8 mouse cellular contexts compared by ENCODE assay signal in the genomic region with DNA sequence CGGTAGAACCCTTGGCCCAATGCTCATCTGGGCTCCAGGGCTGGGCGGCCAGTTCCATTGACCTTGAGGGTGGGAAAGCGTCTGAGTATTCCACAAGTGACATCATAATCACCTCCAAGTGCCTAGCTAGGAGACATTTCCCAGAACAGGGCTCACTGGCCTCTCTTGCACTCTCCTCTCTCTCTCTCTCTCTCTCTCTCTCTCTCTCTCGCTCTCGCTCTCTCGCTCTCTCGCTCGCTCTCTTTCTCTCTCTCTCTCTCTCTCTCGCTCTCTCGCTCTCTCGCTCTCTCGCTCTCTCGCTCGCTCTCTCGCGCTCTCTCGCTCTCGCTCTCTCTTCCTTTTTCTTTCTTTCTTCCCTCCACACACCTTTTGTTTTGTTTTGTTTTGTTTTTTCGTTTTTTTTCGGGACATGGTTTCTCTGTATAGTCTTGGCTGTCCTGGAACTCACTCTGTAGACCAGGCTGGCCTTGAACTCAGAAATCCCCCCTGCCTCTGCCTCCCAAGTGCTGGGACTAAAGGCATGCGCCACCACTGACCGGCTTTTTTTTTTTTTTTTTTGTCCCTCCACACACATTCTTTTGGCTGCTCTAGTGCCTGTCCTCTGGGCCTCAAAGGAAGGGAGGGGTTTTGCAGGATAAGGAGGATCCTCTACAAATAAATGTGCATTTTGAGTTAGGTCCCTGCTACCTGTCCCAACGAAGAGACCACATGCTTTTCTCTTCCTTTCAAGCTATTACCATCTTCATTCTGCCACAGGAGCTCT. TPM values are rescaled to one million over a fixed set of nuclear protein-coding genes. Genes with fewer than 3 reads are reported as not detected.
DNase-seq lines count a peak whose midpoint lies in the region; ATAC-seq and TF ChIP-seq lines count a peak whose summit lies in the region.

No protein-coding gene starts in this region.

- DNase-seq in lung, postnatal 25 days (ENCODE audit: low spot score), result no peak
- DNase-seq in forebrain, embryonic 11.5 days (ENCODE audit: low spot score), result no peak
- no peak for DNase-seq in limb, embryonic 11.5 days (ENCODE audit: low spot score)
- no peak for DNase-seq in embryo, embryonic 10 days (ENCODE audit: low spot score)
- no peak for DNase-seq in layer of hippocampus, postnatal 36 days
- no peak for DNase-seq in cerebellum, adult 18-20 months

- peak overlapping the region; percentile 51 for H3K4me3 ChIP-seq in lung, embryonic 16.5 days (ENCODE audit: low read length)
- H3K4me3 ChIP-seq in forebrain, embryonic 11.5 days (ENCODE audit: low read depth, low read length), result peak overlapping the region; percentile 35
- peak overlapping the region; percentile 35 for H3K4me3 ChIP-seq in limb, embryonic 11.5 days (ENCODE audit: low read depth, low read length)
- H3K4me3 ChIP-seq in olfactory bulb, adult 2 months (ENCODE audit: insufficient read depth, low read depth, low read length), result peak overlapping the region; percentile 45

- peaks cover 14% of the 10 kb centered on the region for H3K36me3 ChIP-seq in lung, embryonic 16.5 days (ENCODE audit: control insufficient read depth, insufficient read depth, low read length)
- H3K36me3 ChIP-seq in forebrain, embryonic 11.5 days (ENCODE audit: control insufficient read depth, insufficient read depth, low read length), result peaks cover 5% of the 10 kb centered on the region
- H3K36me3 ChIP-seq in limb, embryonic 11.5 days (ENCODE audit: control insufficient read depth, insufficient read depth, low read length), result peaks cover 11% of the 10 kb centered on the region; the same call in 1 of the 2 replicates

- ATAC-seq in lung, embryonic 16.5 days (ENCODE audit: low read depth), result no peak; the same call in 1 of the 2 replicates
- no peak for ATAC-seq in forebrain, embryonic 11.5 days (replicated peaks; ENCODE audit: low FRiP score)
- no peak for ATAC-seq in limb, embryonic 11.5 days (ENCODE audit: insufficient number of reproducible peaks, low FRiP score, low TSS enrichment, low read depth)

- TF ChIP-seq POLR2A in olfactory bulb, adult 2 months (IDR thresholded peaks at IDR 0.05; ENCODE audit: insufficient read depth, low read depth, low read length), result no peak

- H3K4me1 ChIP-seq in lung, embryonic 16.5 days (replicated peaks; ENCODE audit: control insufficient read depth, insufficient read depth, low read length), result peaks cover 10% of the 10 kb centered on the region
- peaks cover 4% of the 10 kb centered on the region; the same call in 1 of the 2 replicates for H3K4me1 ChIP-seq in forebrain, embryonic 11.5 days (replicated peaks; ENCODE audit: control insufficient read depth, insufficient read depth, low read length)
- H3K4me1 ChIP-seq in limb, embryonic 11.5 days (ENCODE audit: control insufficient read depth, insufficient read depth, low read length), result peaks cover 10% of the 10 kb centered on the region
- H3K4me1 ChIP-seq in olfactory bulb, adult 2 months (ENCODE audit: control insufficient read depth, insufficient read depth, low read length), result peaks cover 12% of the 10 kb centered on the region; the same call in 1 of the 2 replicates

- peak overlapping the region; percentile 79 for H3K4me2 ChIP-seq in lung, embryonic 16.5 days (ENCODE audit: low read depth, low read length)
- peak overlapping the region; percentile 46 for H3K4me2 ChIP-seq in forebrain, embryonic 11.5 days (ENCODE audit: low read depth, low read length, severe bottlenecking)
- peak overlapping the region; percentile 43 for H3K4me2 ChIP-seq in limb, embryonic 11.5 days (ENCODE audit: low read depth, severe bottlenecking)

- H3K27ac ChIP-seq in lung, embryonic 16.5 days (ENCODE audit: low read length), result peak overlapping the region; percentile 9
- H3K27ac ChIP-seq in forebrain, embryonic 11.5 days (ENCODE audit: low read depth, low read length), result no peak overlapping the region
- H3K27ac ChIP-seq in limb, embryonic 11.5 days (replicated peaks; ENCODE audit: low read depth, low read length), result no peak overlapping the region
- no peak overlapping the region for H3K27ac ChIP-seq in olfactory bulb, adult 2 months (ENCODE audit: insufficient read depth, low read depth, low read length)

- no peaks in the 10 kb centered on the region for H3K27me3 ChIP-seq in lung, embryonic 16.5 days (ENCODE audit: control insufficient read depth, insufficient read depth, low read depth, low read length)
- no peaks in the 10 kb centered on the region for H3K27me3 ChIP-seq in forebrain, embryonic 11.5 days (ENCODE audit: control insufficient read depth, insufficient read depth, low read length)
- no peaks in the 10 kb centered on the region for H3K27me3 ChIP-seq in limb, embryonic 11.5 days (ENCODE audit: control insufficient read depth, insufficient read depth, low read length)

- no peaks in the 10 kb centered on the region for H3K9me3 ChIP-seq in lung, embryonic 16.5 days (ENCODE audit: control insufficient read depth, low read length)
- no peaks in the 10 kb centered on the region for H3K9me3 ChIP-seq in forebrain, embryonic 11.5 days (ENCODE audit: control insufficient read depth, low read length)
- no peaks in the 10 kb centered on the region for H3K9me3 ChIP-seq in limb, embryonic 11.5 days (ENCODE audit: control insufficient read depth, low read length)

- peak overlapping the region; percentile 52 for H3K9ac ChIP-seq in lung, embryonic 16.5 days (ENCODE audit: low read length)
- H3K9ac ChIP-seq in forebrain, embryonic 11.5 days (ENCODE audit: low read length), result no peak overlapping the region; the same call in 1 of the 2 replicates
- H3K9ac ChIP-seq in limb, embryonic 11.5 days (ENCODE audit: low read length), result no peak overlapping the region

- WGBS in lung, embryonic 16.5 days, result 55% methylated on average over 23 of the region's 23 CpGs
- WGBS in forebrain, embryonic 11.5 days, result 63% methylated on average over 21 of the region's 23 CpGs
- WGBS in limb, embryonic 11.5 days, result 64% methylated on average over 22 of the region's 23 CpGs
- WGBS in olfactory bulb, adult 2 months, result 63% methylated on average over 23 of the region's 23 CpGs

- no peak for TF ChIP-seq CTCF in olfactory bulb, adult 2 months (IDR thresholded peaks at IDR 0.05; ENCODE audit: insufficient read depth, low read depth, low read length)

RNA-seq across cellular contexts. Expression of a gene that starts 2.1 kb away (rescaled TPM):
- 5.3 and 6.8 TPM in 2 replicates for polyA plus RNA-seq in lung, embryonic 16.5 days (2015; fragmentation: Nextera tagmentation; extraction: Ambion mirVana)
- polyA plus RNA-seq in forebrain, embryonic 11.5 days (2014; fragmentation: Nextera tagmentation; extraction: Ambion mirVana), result 1.4 and 1.6 TPM in 2 replicates
- polyA plus RNA-seq in limb, embryonic 11.5 days (2014; fragmentation: Nextera tagmentation; extraction: Ambion mirVana), result 0.84 and 1.3 TPM in 2 replicates
- polyA plus RNA-seq in olfactory bulb, adult 2 months (2012; ENCODE audit: insufficient read depth, insufficient read length, low replicate concordance, missing spikeins), result not detected in 2 replicates
- 1 to 10 TPM; 3.6 to 5.7 TPM for total RNA-seq in layer of hippocampus, postnatal 36 days (2021)

RNA-seq across cellular contexts. Expression of a gene that starts 7.1 kb away (rescaled TPM):
- polyA plus RNA-seq in lung, embryonic 16.5 days (2015; fragmentation: Nextera tagmentation; extraction: Ambion mirVana), result 117 and 129 TPM in 2 replicates
- polyA plus RNA-seq in forebrain, embryonic 11.5 days (2014; fragmentation: Nextera tagmentation; extraction: Ambion mirVana), result 54.7 and 58.8 TPM in 2 replicates
- 142 and 144 TPM in 2 replicates for polyA plus RNA-seq in limb, embryonic 11.5 days (2014; fragmentation: Nextera tagmentation; extraction: Ambion mirVana)
- polyA plus RNA-seq in olfactory bulb, adult 2 months (2012; ENCODE audit: insufficient read depth, insufficient read length, low replicate concordance, missing spikeins), result not detected in 2 replicates
- total RNA-seq in layer of hippocampus, postnatal 36 days (2021), result 10 to 100 TPM; 26.8 to 28.5 TPM

RNA-seq across cellular contexts. Expression of a gene that starts 11.9 kb away (rescaled TPM):
- polyA plus RNA-seq in lung, embryonic 16.5 days (2015; fragmentation: Nextera tagmentation; extraction: Ambion mirVana), result 1,346 and 1,426 TPM in 2 replicates
- 1,094 and 1,161 TPM in 2 replicates for polyA plus RNA-seq in forebrain, embryonic 11.5 days (2014; fragmentation: Nextera tagmentation; extraction: Ambion mirVana)
- 1,529 and 1,574 TPM in 2 replicates for polyA plus RNA-seq in limb, embryonic 11.5 days (2014; fragmentation: Nextera tagmentation; extraction: Ambion mirVana)
- 1,288 TPM in 1 of 2 replicates, not detected in the other for polyA plus RNA-seq in olfactory bulb, adult 2 months (2012; ENCODE audit: insufficient read depth, insufficient read length, low replicate concordance, missing spikeins)
- total RNA-seq in layer of hippocampus, postnatal 36 days (2021), result 100 to 1,000 TPM; 714 to 715 TPM

RNA-seq across cellular contexts. Expression of a gene that starts 18.8 kb away (rescaled TPM):
- polyA plus RNA-seq in lung, embryonic 16.5 days (2015; fragmentation: Nextera tagmentation; extraction: Ambion mirVana), result 24.4 and 25.9 TPM in 2 replicates
- polyA plus RNA-seq in forebrain, embryonic 11.5 days (2014; fragmentation: Nextera tagmentation; extraction: Ambion mirVana), result 7.1 and 9.9 TPM in 2 replicates
- polyA plus RNA-seq in limb, embryonic 11.5 days (2014; fragmentation: Nextera tagmentation; extraction: Ambion mirVana), result 8.7 and 10.4 TPM in 2 replicates
- not detected in 2 replicates for polyA plus RNA-seq in olfactory bulb, adult 2 months (2012; ENCODE audit: insufficient read depth, insufficient read length, low replicate concordance, missing spikeins)
- total RNA-seq in layer of hippocampus, postnatal 36 days (2021), result 10 to 100 TPM; 22.3 to 24.0 TPM

RNA-seq across cellular contexts. Expression of a gene that starts 18.8 kb away (rescaled TPM):
- 20.6 and 22.3 TPM in 2 replicates for polyA plus RNA-seq in lung, embryonic 16.5 days (2015; fragmentation: Nextera tagmentation; extraction: Ambion mirVana)
- polyA plus RNA-seq in forebrain, embryonic 11.5 days (2014; fragmentation: Nextera tagmentation; extraction: Ambion mirVana), result 7.6 and 9.6 TPM in 2 replicates
- 15.0 and 15.5 TPM in 2 replicates for polyA plus RNA-seq in limb, embryonic 11.5 days (2014; fragmentation: Nextera tagmentation; extraction: Ambion mirVana)
- not detected in 2 replicates for polyA plus RNA-seq in olfactory bulb, adult 2 months (2012; ENCODE audit: insufficient read depth, insufficient read length, low replicate concordance, missing spikeins)
- total RNA-seq in layer of hippocampus, postnatal 36 days (2021), result 1 to 10 TPM; 2.4 to 2.5 TPM

Comparison
In these comparisons a context has a peak if more than half of its experiments do, and no peak if none do; other contexts are left out.
1. RNA of a gene that starts 7.1 kb away (polyA plus RNA-seq): 142 to 144 TPM in limb, embryonic 11.5 days, 117 to 129 TPM in lung, embryonic 16.5 days and 54.7 to 58.8 TPM in forebrain, embryonic 11.5 days; not detected in olfactory bulb, adult 2 months; every median in the first group is over 10 times any median in the second.
2. Peak in every context shown above with its lines, with median percentiles within 50 percentile points of each other: H3K4me2 ChIP-seq and H3K4me3 ChIP-seq.